Mouse (Mus musculus) ZHBTc4 (cell line): ENCODE measurements around the gene 1700023F06Rik.

Experiments
- DNase-seq: peaks from one replicate; pipeline ENCODE4 v3.0.0-alpha.2; 2011; ENCODE audit warnings: low read depth, low spot score

Gene 1700023F06Rik

DNA sequence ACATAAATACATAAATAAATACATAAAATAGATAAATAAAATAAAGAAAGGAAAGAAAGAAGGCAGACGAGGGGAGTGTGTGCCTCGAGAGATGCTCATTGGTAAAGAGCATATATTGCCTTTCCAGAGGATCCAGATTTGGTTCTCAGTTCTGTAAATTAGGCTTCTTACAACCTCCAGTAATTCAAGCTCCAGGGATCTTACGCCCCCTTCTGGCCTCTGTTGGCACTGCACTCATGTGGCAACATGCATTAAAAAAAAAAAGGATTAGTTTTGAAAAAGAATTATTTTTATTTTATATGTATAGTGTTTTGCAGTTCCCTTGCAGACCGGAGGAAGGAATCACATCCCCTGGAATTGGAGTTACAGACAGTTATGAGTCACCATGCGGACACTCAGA, 46.2 kb downstream of the 1700023F06Rik start:
- DNase-seq: peak; percentile 76

DNA sequence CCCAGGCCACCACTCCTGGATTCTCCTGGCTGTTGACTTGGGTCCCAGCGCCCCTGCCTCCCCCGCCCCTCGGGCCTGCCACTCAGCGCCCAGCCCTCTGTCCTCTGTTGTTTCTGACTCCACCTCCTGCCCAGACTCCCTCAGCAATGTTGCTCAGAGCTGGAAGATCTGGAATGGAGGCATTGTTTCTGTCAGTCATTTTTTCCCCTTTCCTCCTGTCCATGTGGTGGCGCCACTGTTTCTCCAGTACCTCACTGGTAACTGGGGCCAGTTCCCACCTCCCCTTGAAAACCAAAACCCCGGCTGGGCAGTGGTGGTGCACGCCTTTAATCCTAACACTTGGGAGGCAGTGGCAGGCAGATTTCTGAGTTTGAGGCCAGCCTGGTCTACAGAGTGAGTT, 46.9 kb downstream of the 1700023F06Rik start:
- DNase-seq: peak; percentile 92

DNA sequence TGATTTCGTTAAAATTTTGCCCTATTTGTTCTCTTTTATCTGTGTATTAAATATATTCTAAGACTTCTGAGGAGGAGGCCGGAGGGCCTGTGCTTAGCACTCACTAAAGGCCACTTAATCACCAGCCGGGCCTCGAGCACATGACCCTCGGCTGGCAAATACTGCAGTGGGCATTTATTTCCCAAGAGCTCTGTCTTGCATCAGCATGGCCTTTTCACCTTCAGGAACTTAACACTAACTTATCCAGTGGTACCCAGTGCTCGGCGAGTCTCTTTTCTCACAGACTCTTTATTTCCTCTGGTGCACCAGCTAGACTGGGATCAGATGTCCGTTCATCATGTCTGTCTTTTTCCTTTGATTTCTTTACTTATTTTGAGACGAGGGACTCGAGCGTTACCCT, 47.6 kb downstream of the 1700023F06Rik start:
- no peak for DNase-seq

DNA sequence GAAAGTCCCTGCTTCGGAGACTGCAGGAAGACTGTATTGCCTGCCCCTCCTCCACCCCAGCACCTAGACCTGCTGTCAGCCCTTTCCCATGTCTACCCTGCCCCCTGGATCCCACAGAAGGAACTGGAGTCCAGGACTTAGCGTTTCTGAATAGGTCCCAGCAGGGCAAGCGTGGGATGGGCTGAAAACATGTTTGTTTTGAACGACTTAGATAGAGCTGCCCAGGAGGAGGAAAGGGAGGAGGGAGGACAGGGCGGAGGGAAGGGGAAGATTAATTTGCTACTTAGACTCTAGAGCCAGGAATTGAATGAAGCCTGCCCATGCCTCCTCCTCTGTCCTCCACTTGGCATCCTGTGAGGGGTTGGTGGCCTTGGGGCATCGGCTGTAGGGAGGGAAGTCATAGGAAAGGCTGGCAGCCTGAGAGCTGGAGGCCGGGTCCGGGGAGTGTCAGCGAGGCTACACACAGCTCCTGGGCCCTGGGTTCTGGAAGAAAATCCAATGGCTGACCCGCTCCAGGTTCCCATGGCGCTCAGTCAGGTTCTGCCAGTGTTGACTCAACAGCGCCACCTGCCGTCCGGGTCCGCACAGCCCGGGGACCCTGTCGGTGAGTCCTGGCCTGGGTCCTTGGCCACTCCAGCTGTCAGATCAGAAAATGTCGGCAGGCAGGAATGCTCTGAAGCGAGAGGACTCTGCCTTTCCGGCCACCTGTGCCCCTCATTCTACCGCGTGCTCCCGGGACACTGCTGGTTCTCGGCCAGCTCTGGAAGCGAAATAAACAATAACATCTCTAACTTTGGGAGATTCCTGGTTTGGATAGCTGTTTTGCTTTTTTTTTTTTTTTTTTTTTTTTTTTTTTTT, 49.5 kb downstream of the 1700023F06Rik start:
- peak; percentile 96 for DNase-seq

DNA sequence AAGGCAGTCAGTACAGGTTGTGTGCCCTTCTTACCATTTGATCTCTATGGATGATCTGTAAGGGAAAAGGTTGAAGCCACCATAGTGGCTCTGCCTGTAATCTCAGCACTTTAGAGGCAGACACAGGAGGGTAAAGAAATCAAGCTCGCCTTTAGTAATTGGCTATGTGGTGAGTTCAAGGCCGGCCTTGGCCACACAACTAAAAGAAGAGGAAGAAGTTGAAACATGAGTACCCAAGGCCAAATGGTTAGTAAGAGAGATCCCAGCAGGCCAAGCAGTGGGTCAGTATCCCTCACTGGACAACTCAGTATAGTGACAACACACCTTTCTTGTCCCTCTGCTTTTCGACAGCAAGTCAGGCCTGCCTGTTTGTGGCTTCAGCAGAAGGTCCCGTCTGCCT, 58.6 kb downstream of the 1700023F06Rik start:
- DNase-seq: no peak
